Mouse (Mus musculus) C2C12 (cell line): Measurements from ENCODE around the gene Lima1. TPM values are rescaled to one million over a fixed set of nuclear protein-coding genes. Genes with fewer than 3 reads are reported as not detected.

Source experiments
- H3K27me3 ChIP-seq: one replicate; pipeline ENCODE4 v1.6.1; 2011; ENCODE audit not compliant: control insufficient read depth, insufficient read depth, insufficient read length
- H3K36me3 ChIP-seq: one replicate; pipeline ENCODE4 v1.6.1; 2011; ENCODE audit not compliant: control insufficient read depth, insufficient read depth
- H3K4me3 ChIP-seq: one replicate; pipeline ENCODE4 v1.5.1; 2011; ENCODE audit warnings: mild to moderate bottlenecking, control low read depth; ENCODE audit not compliant: poor library complexity, insufficient read depth, severe bottlenecking
- H3K79me2 ChIP-seq: one replicate; pipeline ENCODE4 v1.6.1; 2011; ENCODE audit not compliant: control insufficient read depth, insufficient read depth
- H3K79me3 ChIP-seq: one replicate; pipeline ENCODE4 v1.6.1; 2011; ENCODE audit warnings: low read depth, control low read depth
- H3ac ChIP-seq: one replicate; pipeline ENCODE3; 2011; ENCODE audit warnings: low read depth; ENCODE audit not compliant: control insufficient read depth, insufficient read length
- CEBPB ChIP-seq: IDR thresholded peaks from one replicate; pipeline ENCODE4 v1.6.1; 2011; ENCODE audit warnings: low read depth, mild to moderate bottlenecking, control low read depth, moderate library complexity
- CTCF ChIP-seq: IDR thresholded peaks from one replicate; pipeline ENCODE4 v1.5.1; 2011; ENCODE audit not compliant: control insufficient read depth, insufficient read depth, insufficient read length
- FOSL1 ChIP-seq: IDR thresholded peaks from one replicate; pipeline ENCODE4 v1.8.0; 2011; ENCODE audit warnings: mild to moderate bottlenecking, low read length; ENCODE audit not compliant: poor library complexity, insufficient read depth, severe bottlenecking
- MAX ChIP-seq: IDR thresholded peaks from one replicate; pipeline ENCODE4 v1.6.1; 2011; ENCODE audit warnings: mild to moderate bottlenecking, control low read depth
- MYOD1 ChIP-seq: IDR thresholded peaks from one replicate; pipeline ENCODE4 v1.6.1; 2011; ENCODE audit warnings: low read depth; ENCODE audit not compliant: control insufficient read depth, insufficient read length
- MYOG ChIP-seq: IDR thresholded peaks from one replicate; pipeline ENCODE4 v1.6.1; 2011; ENCODE audit not compliant: control insufficient read depth, insufficient read length; ENCODE audit errors: extremely low read depth
- USF1 ChIP-seq: IDR thresholded peaks from one replicate; pipeline ENCODE4 v1.6.1; 2011; ENCODE audit warnings: low read depth, mild to moderate bottlenecking, control low read depth, moderate library complexity
- polyA plus RNA-seq: library from polyadenylated mRNA; unstranded; fragments of >200 nt; fragmentation: generic; extraction: Trizol; gene quantifications from one replicate; pipeline ENCODE4 v1.2.1, GENCODE M21; 2012; ENCODE audit warnings: missing spikeins

Lima1 gene
- polyA plus RNA-seq, 1 experiment = 130 TPM

DNA sequence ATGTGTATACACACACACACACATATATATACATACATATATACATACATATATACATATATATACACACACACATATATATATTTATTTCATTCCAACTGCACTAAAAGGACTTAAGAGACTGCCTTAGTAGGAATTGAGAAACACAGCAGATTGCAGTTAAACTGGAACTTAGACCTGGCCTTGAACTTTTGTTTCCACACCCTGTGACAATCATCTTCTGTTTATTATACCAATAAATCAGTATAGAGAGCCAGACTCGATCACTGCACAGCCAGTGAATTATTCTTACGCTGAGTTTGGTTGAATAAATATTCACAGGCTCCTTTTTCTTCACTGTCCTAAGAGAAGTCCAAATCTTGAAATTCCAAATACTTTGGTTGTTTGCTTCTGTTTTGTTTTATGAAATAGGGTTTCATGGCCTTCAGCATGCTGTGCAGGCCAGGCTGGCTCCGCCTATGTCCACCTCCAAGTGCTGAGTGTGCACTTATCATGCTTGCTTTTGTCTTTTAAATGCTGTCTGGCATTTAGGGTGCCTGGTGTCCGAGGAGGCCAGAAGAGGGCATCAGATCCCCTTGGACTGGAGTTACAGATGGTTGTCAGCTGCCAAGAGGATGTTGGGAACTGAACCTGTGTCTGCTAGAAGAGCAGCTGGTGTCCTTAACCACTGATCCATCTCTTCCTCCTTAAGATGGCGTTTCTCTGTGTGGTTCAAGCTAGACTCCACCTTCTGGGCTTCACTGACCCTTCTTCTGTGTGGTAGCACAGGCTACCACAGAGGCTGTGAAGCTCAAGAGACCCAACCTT lies 41.4 kb downstream of the Lima1 start:
- Histone ChIP-seq H3K4me3 (no peak overlapping the region), H3ac (no peak overlapping the region), H3K27me3 (no peaks in the 10 kb centered on the region), H3K36me3 (no peaks in the 10 kb centered on the region), H3K79me3 (no peaks in the 10 kb centered on the region), H3K79me2 (no peaks in the 10 kb centered on the region)
- TF ChIP-seq MAX = no peak
- TF ChIP-seq FOSL1 = no peak
- TF ChIP-seq MYOG = no peak
- no peak for TF ChIP-seq CTCF
- TF ChIP-seq CEBPB = no peak
- TF ChIP-seq USF1 = no peak
- TF ChIP-seq MYOD1 = no peak

DNA sequence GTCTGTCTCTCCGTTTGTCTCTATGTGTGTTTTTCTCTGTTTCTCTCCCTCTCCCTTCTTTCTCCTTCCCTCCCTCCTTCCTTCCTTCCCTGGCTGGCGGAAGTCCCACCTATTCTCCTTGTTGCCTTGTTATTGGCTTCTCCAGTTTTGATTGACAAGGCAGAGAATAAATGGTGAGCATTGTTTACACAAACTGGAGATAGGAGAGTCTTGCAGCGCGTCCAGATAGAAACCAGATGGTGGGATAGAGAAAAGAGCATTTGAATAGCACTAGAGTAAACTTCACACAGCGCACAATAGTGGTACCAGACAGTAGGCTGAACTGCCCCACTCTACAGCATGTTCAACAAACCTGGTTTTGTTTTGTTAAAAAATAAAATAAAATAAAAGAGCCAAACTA lies 43.7 kb downstream of the Lima1 start:
- no peaks in the 10 kb centered on the region for H3K36me3 ChIP-seq
- no peak overlapping the region for H3ac ChIP-seq
- no peaks in the 10 kb centered on the region for H3K27me3 ChIP-seq
- no peaks in the 10 kb centered on the region for H3K79me3 ChIP-seq
- no peak for TF ChIP-seq FOSL1
- TF ChIP-seq MYOD1 = no peak
- TF ChIP-seq MAX = no peak
- no peak for TF ChIP-seq CTCF
- no peak for TF ChIP-seq USF1
- TF ChIP-seq MYOG = no peak
- TF ChIP-seq CEBPB = no peak
- H3K79me2 ChIP-seq = no peaks in the 10 kb centered on the region
- H3K4me3 ChIP-seq = no peak overlapping the region

DNA sequence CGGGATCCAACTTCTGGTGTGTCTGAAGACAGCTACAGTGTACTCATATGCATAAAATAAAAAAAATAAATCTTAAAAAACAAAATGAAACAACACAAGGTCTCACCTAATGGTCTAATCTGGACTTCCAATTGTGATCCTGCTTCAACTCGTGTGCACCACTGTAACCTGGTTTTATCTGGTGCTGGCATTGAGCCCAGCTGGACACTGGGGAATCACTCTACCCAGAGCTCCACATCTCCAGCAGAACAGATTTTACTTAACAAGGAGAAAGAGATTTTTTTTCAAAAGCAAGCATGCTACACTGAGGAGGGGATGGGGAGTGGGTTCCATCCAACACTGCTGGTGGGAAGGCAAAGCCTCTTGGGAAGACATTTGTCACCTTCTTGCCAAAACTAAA lies 47.2 kb downstream of the Lima1 start:
- Histone ChIP-seq H3K27me3 (no peaks in the 10 kb centered on the region), H3K36me3 (no peaks in the 10 kb centered on the region), H3ac (no peak overlapping the region), H3K79me2 (no peaks in the 10 kb centered on the region), H3K4me3 (no peak overlapping the region), H3K79me3 (no peaks in the 10 kb centered on the region)
- TF ChIP-seq CEBPB (no peak), MAX (no peak), USF1 (no peak), FOSL1 (no peak), MYOD1 (no peak), MYOG (no peak), CTCF (no peak)

DNA sequence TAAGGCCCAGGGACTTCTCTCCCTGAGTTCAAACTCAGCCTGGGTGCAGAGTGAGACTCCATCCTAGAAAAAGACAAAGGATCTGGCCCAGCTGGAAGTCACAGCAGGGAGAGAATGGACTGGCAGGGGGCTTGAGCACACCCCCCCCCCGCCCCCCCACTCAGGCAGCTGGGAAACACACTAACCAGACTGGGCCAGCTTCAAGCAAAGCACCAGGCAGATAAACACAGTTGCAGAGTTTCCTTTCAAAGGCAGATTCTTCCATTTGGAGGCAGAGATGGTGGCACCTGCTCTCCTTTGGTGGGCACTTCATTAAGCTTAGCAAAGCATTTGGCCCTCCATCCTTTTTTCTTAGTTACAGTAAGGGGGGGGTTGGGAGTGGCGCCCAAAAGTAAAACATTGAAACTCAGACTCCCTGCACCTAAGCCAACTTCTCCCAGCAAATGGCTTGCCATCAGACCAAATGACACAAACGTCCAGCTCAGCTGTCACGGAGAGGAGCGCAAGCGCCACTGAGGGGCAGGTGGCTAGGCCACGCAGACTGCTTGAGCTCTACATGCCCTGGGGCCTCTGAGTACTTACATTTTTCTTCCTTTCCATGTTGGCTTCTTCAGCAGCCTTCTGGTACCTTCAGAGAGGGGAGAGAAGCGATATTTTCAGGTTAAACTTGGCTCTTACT lies 48.9 kb downstream of the Lima1 start:
- Histone ChIP-seq H3K27me3 (no peaks in the 10 kb centered on the region), H3K36me3 (no peaks in the 10 kb centered on the region)
- no peak for TF ChIP-seq USF1
- TF ChIP-seq MYOG = no peak
- no peak for TF ChIP-seq CEBPB
- no peak for TF ChIP-seq MYOD1
- TF ChIP-seq FOSL1 = no peak
- TF ChIP-seq CTCF = no peak
- TF ChIP-seq MAX = no peak

DNA sequence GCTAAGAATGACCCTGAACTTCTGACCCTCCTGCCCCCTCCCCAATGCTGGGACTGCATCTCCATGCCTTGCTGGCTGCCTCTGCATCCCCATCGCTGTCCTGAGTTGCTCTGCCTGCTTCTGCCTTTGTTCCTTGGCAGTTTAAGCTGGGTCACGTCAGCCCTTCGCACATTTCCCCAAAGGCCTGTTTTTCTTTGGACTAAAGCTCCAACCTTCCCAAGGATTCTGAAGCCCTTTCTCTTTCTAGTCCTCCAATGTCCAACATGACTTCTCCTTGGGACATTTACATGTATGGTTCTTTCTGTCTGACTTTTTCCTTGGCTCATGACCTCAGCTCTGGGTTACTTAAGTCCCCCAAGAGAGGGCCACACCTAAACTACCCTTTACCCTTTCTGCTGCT lies 50.0 kb downstream of the Lima1 start:
- H3K36me3 ChIP-seq = no peaks in the 10 kb centered on the region
- no peaks in the 10 kb centered on the region for H3K27me3 ChIP-seq
- H3K79me3 ChIP-seq = no peaks in the 10 kb centered on the region
- no peak overlapping the region for H3ac ChIP-seq
- no peak overlapping the region for H3K4me3 ChIP-seq
- TF ChIP-seq MYOG = no peak
- TF ChIP-seq CTCF = no peak
- no peak for TF ChIP-seq MAX
- TF ChIP-seq FOSL1 = no peak
- no peak for TF ChIP-seq CEBPB
- no peak for TF ChIP-seq MYOD1
- TF ChIP-seq USF1 = no peak
- H3K79me2 ChIP-seq = peaks cover 6% of the 10 kb centered on the region

More for the DNA sequence above, 48.9 kb downstream of the Lima1 start:
- H3K79me3 ChIP-seq = no peaks in the 10 kb centered on the region
- no peak overlapping the region for H3K4me3 ChIP-seq
- H3K79me2 ChIP-seq = no peaks in the 10 kb centered on the region
- H3ac ChIP-seq = no peak overlapping the region
